Mouse (Mus musculus) left cerebral cortex, adult 6 months (tissue): Measurements from ENCODE around the gene Olfr297. TPM values are rescaled to one million over a fixed set of nuclear protein-coding genes. Genes with fewer than 3 reads are reported as not detected.

ENCODE experiments used
- long read RNA-seq, 2 experiments: library from polyadenylated mRNA; unstranded; transcript quantifications; one replicate each; pipeline ENCODE4 v2.0.0; 2019 to 2020
- polyA plus RNA-seq: library from polyadenylated mRNA; unstranded; fragments of <200 nt; fragmentation: Nextera tagmentation; gene quantifications from 2 replicates; pipeline ENCODE4 v1.2.3, GENCODE M21; 2021

The Olfr297 gene
- polyA plus RNA-seq: not detected in 2 replicates
- long read RNA-seq, experiment 1: 0 reads
- long read RNA-seq, experiment 2: 0 reads

GRCm38 (mm10) chr7:86519668-86520067 is at the start of gene Olfr297:
TSS of gene Olfr297 (plus strand) at chr7:86519968.

DNA sequence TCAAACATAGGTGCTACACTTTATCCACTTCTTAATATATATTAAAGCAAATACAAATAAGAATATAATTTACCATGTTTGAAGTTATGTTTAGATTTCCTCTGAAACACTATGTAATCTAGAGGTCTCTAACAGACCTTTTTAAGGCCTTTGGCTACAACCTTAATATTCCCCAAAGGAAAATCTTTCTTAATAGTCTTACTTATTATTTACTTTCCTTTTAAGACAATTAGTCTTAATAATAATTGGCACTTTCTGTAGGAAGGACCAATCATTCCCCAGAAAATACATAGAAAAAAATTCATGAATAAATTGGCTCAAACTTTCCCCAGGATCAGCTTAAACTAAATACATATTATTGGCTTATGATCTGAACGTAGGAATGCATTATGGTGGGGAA is 27.4 kb upstream of the Olfr297 start, which contains the start of gene Olfr298:
TSS of gene Olfr298 (minus strand) at position 101 of the 400 bp plus-strand sequence.

Other genes with a start within 250 kb of the Olfr297 start
- not detected in 2 replicates for gene Olfr310, start 242.8 kb upstream of the Olfr297 start, polyA plus RNA-seq
- not detected in 2 replicates for gene Olfr309, start 206.3 kb upstream of the Olfr297 start, polyA plus RNA-seq
- not detected in 2 replicates for gene Olfr308, start 194.3 kb upstream of the Olfr297 start, polyA plus RNA-seq
- not detected in 2 replicates for gene Olfr307, start 182.4 kb upstream of the Olfr297 start, polyA plus RNA-seq
- gene Olfr305, start 153.0 kb upstream of the Olfr297 start, polyA plus RNA-seq: not detected in 2 replicates
- gene Olfr304, start 133.3 kb upstream of the Olfr297 start, polyA plus RNA-seq: not detected in 2 replicates
- not detected in 2 replicates for gene Olfr303, start 122.2 kb upstream of the Olfr297 start, polyA plus RNA-seq
- not detected in 2 replicates for gene Olfr301, start 116.1 kb upstream of the Olfr297 start, polyA plus RNA-seq
- not detected in 2 replicates for gene Olfr299, start 60.0 kb upstream of the Olfr297 start, polyA plus RNA-seq
- gene Olfr298, start 27.5 kb upstream of the Olfr297 start, polyA plus RNA-seq: not detected in 2 replicates
- gene Olfr295, start 63.9 kb downstream of the Olfr297 start, polyA plus RNA-seq: not detected in 2 replicates
- not detected in 2 replicates for gene Olfr294, start 96.7 kb downstream of the Olfr297 start, polyA plus RNA-seq
- gene Olfr293, start 129.1 kb downstream of the Olfr297 start, polyA plus RNA-seq: not detected in 2 replicates
- gene Olfr292, start 168.4 kb downstream of the Olfr297 start, polyA plus RNA-seq: not detected in 2 replicates